Mouse (Mus musculus) brain, embryonic 14.5 days (tissue): ENCODE measurements around the gene Pgrmc2. TPM values are rescaled to one million over a fixed set of nuclear protein-coding genes. Genes with fewer than 3 reads are reported as not detected.

ENCODE experiments used
- DNase-seq: peaks from one replicate; pipeline ENCODE4 v3.0.0-alpha.2; 2011; ENCODE audit warnings: low read depth
- CTCF ChIP-seq: fragments of 200-500 bp; IDR thresholded peaks from 2 replicates; pipeline ENCODE4 v1.5.1; 2012; ENCODE audit warnings: inconsistent platforms, mild to moderate bottlenecking, moderate library complexity, borderline replicate concordance; ENCODE audit not compliant: insufficient read depth, insufficient read length; ENCODE audit errors: extremely low read depth
- POLR2A ChIP-seq: fragments of 200-500 bp; IDR thresholded peaks from 2 replicates; pipeline ENCODE4 v1.6.1; 2012; ENCODE audit warnings: mild to moderate bottlenecking, inconsistent platforms, borderline replicate concordance; ENCODE audit not compliant: poor library complexity, insufficient read depth, insufficient read length, severe bottlenecking; ENCODE audit errors: extremely low read depth
- polyA plus RNA-seq: library from polyadenylated mRNA; depleted of rRNA; stranded (reverse); fragments of >200 nt; gene quantifications from 2 replicates; pipeline ENCODE4 v1.2.3, GENCODE M21; 2012; rRNA removed

The Pgrmc2 gene
- polyA plus RNA-seq, 1 experiment = 29.2 TPM

DNA sequence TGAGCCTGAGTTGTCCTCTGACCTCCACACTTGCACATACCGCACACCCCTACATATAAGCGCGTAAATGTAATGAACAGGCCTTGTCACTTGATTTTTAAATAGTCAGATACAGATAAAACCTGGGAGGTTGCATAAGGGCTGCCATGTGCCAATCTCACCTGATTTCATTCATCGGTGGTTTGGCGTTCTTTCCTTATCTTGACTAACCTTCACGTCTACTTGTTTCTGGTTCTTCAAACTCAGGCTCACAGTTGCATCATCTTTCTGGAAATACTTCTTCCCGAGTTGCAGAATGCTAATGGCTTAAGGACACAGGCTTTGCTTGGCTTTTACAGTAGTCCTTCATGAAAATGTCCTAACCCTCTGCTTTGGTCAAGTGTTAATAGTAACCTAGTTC lies 62.2 kb downstream of the Pgrmc2 start:
- no peak for DNase-seq
- TF ChIP-seq CTCF (no peak), POLR2A (no peak)

- TF ChIP-seq POLR2A (no peak), CTCF (no peak)
- no peak for DNase-seq
These were observed 64.7 kb downstream of the Pgrmc2 start for GRCm38 (mm10) chr3:41018022-41018608.

Other genes with a start within 250 kb of the Pgrmc2 start
- gene Mfsd8, start 236.2 kb downstream of the Pgrmc2 start, polyA plus RNA-seq = 10.8 and 13.3 TPM in 2 replicates
- gene Abhd18, start 236.1 kb downstream of the Pgrmc2 start, polyA plus RNA-seq = 9.5 and 11.5 TPM in 2 replicates
- 0.05 and 0.09 TPM in 2 replicates for gene 1700034I23Rik, start 180.5 kb downstream of the Pgrmc2 start, polyA plus RNA-seq
- 5.9 and 8.4 TPM in 2 replicates for gene Larp1b, start 133.2 kb downstream of the Pgrmc2 start, polyA plus RNA-seq